Mouse (Mus musculus) forebrain, embryonic 15.5 days (tissue): Measurements from ENCODE around the gene Fkrp. TPM values are rescaled to one million over a fixed set of nuclear protein-coding genes. Genes with fewer than 3 reads are reported as not detected.

ENCODE experiments used
- ATAC-seq: fragments of 200-750 bp; cut with Nextera tagmentation; replicated peaks from 2 replicates; pipeline ENCODE4 v1.8.0; 2017; ENCODE audit warnings: mild to moderate bottlenecking, moderate TSS enrichment, moderate library complexity
- H3K27ac ChIP-seq: fragments of 300-500 bp; sonication (generic); replicated peaks from 2 replicates; pipeline ENCODE4 v1.5.1; 2015; ENCODE audit warnings: mild to moderate bottlenecking, inconsistent platforms
- H3K27me3 ChIP-seq: fragments of 300-500 bp; sonication (generic); 2 replicates; pipeline ENCODE4 v1.6.1; 2015; ENCODE audit warnings: inconsistent platforms
- H3K36me3 ChIP-seq: fragments of 300-500 bp; sonication (generic); 2 replicates; pipeline ENCODE4 v1.6.1; 2015; ENCODE audit warnings: mild to moderate bottlenecking, inconsistent platforms
- H3K4me1 ChIP-seq: fragments of 300-500 bp; sonication (generic); 2 replicates; pipeline ENCODE4 v1.6.1; 2015; ENCODE audit warnings: inconsistent platforms
- H3K4me2 ChIP-seq: fragments of 300-500 bp; sonication (generic); replicated peaks from 2 replicates; pipeline ENCODE4 v1.6.1; 2015; ENCODE audit warnings: mild to moderate bottlenecking, inconsistent platforms
- H3K4me3 ChIP-seq: fragments of 300-500 bp; sonication (generic); 2 replicates; pipeline ENCODE4 v1.5.1; 2015; ENCODE audit warnings: mild to moderate bottlenecking, inconsistent platforms
- H3K9ac ChIP-seq: fragments of 300-500 bp; sonication (generic); replicated peaks from 2 replicates; pipeline ENCODE4 v1.6.1; 2015; ENCODE audit warnings: mild to moderate bottlenecking, inconsistent platforms
- H3K9me3 ChIP-seq: fragments of 300-500 bp; sonication (generic); 2 replicates; pipeline ENCODE4 v1.6.1; 2016; ENCODE audit warnings: inconsistent platforms
- WGBS: fragments of 180-500 bp; shearing (Covaris S2); methylation state at CpG from one replicate; pipeline ENCODE4 v1.1.7; 2015; ENCODE audit warnings: mixed read lengths; 5-methylcytosine and 5-hydroxymethylcytosine counted together
- polyA plus RNA-seq: library from polyadenylated mRNA; unstranded; fragments of >200 nt; fragmentation: Nextera tagmentation; extraction: Ambion mirVana; gene quantifications from 2 replicates; pipeline ENCODE4 v1.2.1, GENCODE M21; 2015

The Fkrp gene
- polyA plus RNA-seq = 28.2 and 29.0 TPM in 2 replicates

GRCm38 (mm10) chr7:16816475-16817122 lies at the start of gene Fkrp:
Fkrp (minus strand) TSS chr7:16816732.
- peak; percentile 59 for ATAC-seq
- under 1% methylated on average over 55 of the region's 64 CpGs for WGBS
- Histone ChIP-seq H3K4me3 (peak within 1 kb of the TSS; percentile 76), H3K27me3 (0 out of 2 replicates have a peak, but pooled peaks cover 2% of the 10 kb centered on the region), H3K36me3 (no peaks in the 10 kb centered on the region), H3K9ac (peak within 1 kb of the TSS; percentile 95), H3K27ac (peak within 1 kb of the TSS; percentile 97), H3K4me2 (peak within 1 kb of the TSS; percentile 83), H3K9me3 (no peaks in the 10 kb centered on the region), H3K4me1 (peaks cover 56% of the 10 kb centered on the region)

DNA sequence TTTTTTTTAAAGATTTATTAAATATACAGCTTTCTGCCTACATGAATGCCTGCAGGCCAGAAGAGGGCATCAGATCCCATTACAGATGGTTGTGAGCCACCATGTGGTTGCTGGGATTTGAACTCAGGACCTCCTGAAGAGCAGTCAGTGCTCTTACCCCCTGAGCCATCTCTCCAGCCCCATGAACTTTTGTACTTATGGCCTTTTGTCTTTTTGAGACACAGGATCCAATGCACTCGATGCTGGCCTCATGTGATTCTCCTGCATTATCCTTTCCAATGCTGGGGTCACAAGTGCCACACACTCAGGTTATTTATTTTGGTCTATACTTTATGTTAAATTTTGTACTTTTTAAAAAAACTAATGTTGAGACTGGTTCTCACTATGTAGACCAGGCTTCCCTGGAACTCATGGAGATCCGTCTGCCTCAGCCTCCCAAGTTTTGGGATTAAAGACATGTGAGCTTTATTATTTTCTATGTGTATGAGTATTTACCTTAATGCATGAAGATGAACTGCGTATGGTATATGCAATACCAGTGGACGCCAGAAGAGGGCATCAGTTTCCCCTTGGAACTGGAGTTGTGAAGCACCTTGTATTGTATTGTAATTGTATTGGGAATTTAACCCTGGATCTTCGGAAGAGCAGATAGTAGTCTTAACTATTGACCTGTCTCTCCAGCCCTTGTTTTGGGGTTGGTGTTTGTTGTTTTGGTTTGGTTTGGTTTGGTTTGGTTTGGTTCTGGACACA lies 43.5 kb upstream of the Fkrp start:
- no peak overlapping the region for H3K27ac ChIP-seq
- no peak overlapping the region for H3K9ac ChIP-seq
- no peaks in the 10 kb centered on the region for H3K4me1 ChIP-seq
- no peaks in the 10 kb centered on the region for H3K9me3 ChIP-seq
- H3K4me2 ChIP-seq = no peak overlapping the region
- no peaks in the 10 kb centered on the region for H3K27me3 ChIP-seq
- no peak overlapping the region for H3K4me3 ChIP-seq
- no peak for ATAC-seq
- peaks cover 34% of the 10 kb centered on the region for H3K36me3 ChIP-seq
- WGBS = 28% methylated on average over 5 of the region's 5 CpGs

GRCm38 (mm10) chr7:16858336-16858735 lies 41.8 kb upstream of the Fkrp start:
- Histone ChIP-seq H3K9me3 (no peaks in the 10 kb centered on the region), H3K36me3 (peaks cover 27% of the 10 kb centered on the region), H3K27me3 (no peaks in the 10 kb centered on the region), H3K4me2 (no peak overlapping the region), H3K9ac (no peak overlapping the region), H3K27ac (no peak overlapping the region), H3K4me3 (no peak overlapping the region), H3K4me1 (no peaks in the 10 kb centered on the region)
- ATAC-seq = 0 out of 2 replicates have a peak, but pooled peaks have one; percentile 29
- WGBS = 16% methylated on average over 17 of the region's 17 CpGs

DNA sequence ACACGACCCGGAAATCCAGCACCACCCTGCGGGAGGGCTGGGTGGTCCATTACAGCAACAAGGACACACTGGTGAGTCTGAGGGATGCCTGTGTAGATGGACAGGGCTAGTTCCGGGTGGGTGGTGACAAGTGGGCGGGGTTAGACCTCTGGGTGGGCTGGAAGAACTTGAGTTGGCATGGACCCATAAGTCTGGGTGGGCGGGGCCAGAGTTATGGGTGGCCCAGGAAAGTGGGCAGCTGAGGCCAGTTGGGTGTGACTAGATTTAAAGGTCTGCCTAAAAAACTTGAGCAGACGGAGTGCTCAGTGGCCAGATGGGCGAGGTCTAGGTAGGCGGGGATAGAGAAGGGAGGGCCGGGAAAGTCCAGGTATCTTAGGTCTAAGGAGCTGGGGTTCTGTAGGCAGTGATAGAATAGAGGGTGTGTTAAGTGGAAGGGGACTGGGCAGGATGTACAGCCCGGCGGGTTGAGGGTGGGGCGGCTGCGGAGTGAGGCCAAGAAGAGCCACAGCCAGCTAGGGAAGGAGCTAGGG lies 36.8 kb upstream of the Fkrp start:
- Histone ChIP-seq H3K4me3 (no peak overlapping the region), H3K27me3 (no peaks in the 10 kb centered on the region), H3K9me3 (no peaks in the 10 kb centered on the region), H3K9ac (no peak overlapping the region), H3K27ac (no peak overlapping the region), H3K4me1 (peaks cover 3% of the 10 kb centered on the region; the same call in 1 of the 2 replicates), H3K4me2 (no peak overlapping the region), H3K36me3 (peaks cover 40% of the 10 kb centered on the region)
- 89% methylated on average over 14 of the region's 14 CpGs for WGBS
- no peak for ATAC-seq

DNA sequence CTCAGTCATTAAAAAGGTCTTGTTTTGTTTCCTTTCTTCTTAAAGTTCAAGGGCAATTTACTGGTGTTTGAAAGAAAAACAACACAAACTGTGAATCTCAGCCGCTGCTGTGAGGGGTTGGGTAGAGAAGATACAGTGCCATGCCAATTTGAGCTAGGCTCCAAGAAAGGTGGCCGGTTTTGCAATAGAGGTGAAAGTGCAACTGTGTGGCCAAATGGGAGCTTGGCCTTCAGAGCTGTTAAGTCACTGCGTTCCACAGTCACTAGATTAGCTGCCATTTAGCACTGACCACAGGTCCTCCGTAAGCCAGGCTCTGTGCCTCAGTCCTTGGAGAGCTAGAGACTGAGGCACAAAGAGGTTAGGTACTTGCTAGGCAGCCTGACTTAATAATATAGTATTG lies 35.1 kb upstream of the Fkrp start:
- Histone ChIP-seq H3K27me3 (no peaks in the 10 kb centered on the region), H3K4me3 (no peak overlapping the region), H3K9ac (no peak overlapping the region), H3K27ac (no peak overlapping the region), H3K36me3 (peaks cover 32% of the 10 kb centered on the region), H3K4me2 (no peak overlapping the region), H3K4me1 (peaks cover 3% of the 10 kb centered on the region; the same call in 1 of the 2 replicates), H3K9me3 (no peaks in the 10 kb centered on the region)
- ATAC-seq = no peak
- WGBS = 94% methylated on average over 4 of the region's 4 CpGs

GRCm38 (mm10) chr7:16848579-16848978 lies 32.0 kb upstream of the Fkrp start:
- Histone ChIP-seq H3K4me3 (no peak overlapping the region), H3K27me3 (no peaks in the 10 kb centered on the region), H3K27ac (no peak overlapping the region), H3K4me2 (no peak overlapping the region), H3K36me3 (peaks cover 18% of the 10 kb centered on the region; the same call in 1 of the 2 replicates), H3K4me1 (peaks cover 24% of the 10 kb centered on the region), H3K9ac (no peak overlapping the region), H3K9me3 (no peaks in the 10 kb centered on the region)
- 0 out of 2 replicates have a peak, but pooled peaks have one; percentile 14 for ATAC-seq
- 15% methylated on average over 17 of the region's 17 CpGs for WGBS

DNA sequence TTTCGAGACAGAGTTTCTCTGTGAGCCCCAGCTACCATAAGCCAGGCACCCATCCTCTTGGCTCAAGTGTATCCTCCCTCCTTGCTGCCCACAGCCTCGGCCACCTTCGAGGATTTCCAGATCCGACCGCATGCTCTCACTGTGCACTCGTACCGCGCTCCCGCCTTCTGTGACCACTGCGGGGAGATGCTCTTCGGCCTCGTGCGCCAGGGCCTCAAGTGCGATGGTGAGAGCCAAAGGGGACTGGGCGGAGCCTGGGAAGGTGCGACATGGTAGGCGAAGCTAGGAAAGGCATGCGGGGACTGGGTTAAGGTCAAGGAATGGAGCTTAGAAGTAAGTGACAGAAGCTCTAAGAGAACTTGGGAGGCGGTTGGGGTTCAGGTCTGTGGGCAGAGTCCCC lies 31.0 kb upstream of the Fkrp start:
- ATAC-seq = no peak
- H3K4me2 ChIP-seq = no peak overlapping the region
- no peaks in the 10 kb centered on the region for H3K27me3 ChIP-seq
- H3K27ac ChIP-seq = no peak overlapping the region
- H3K9me3 ChIP-seq = no peaks in the 10 kb centered on the region
- H3K4me1 ChIP-seq = peaks cover 30% of the 10 kb centered on the region
- no peak overlapping the region for H3K9ac ChIP-seq
- 86% methylated on average over 19 of the region's 19 CpGs for WGBS
- H3K4me3 ChIP-seq = no peak overlapping the region
- peaks cover 13% of the 10 kb centered on the region; the same call in 1 of the 2 replicates for H3K36me3 ChIP-seq

GRCm38 (mm10) chr7:16846775-16847174 lies 30.2 kb upstream of the Fkrp start:
- Histone ChIP-seq H3K4me1 (peaks cover 35% of the 10 kb centered on the region), H3K27ac (no peak overlapping the region), H3K4me2 (no peak overlapping the region), H3K27me3 (no peaks in the 10 kb centered on the region), H3K9me3 (no peaks in the 10 kb centered on the region), H3K9ac (no peak overlapping the region), H3K36me3 (peaks cover 11% of the 10 kb centered on the region; the same call in 1 of the 2 replicates), H3K4me3 (no peak overlapping the region)
- 95% methylated on average over 5 of the region's 5 CpGs for WGBS
- no peak for ATAC-seq

- Histone ChIP-seq H3K27me3 (no peaks in the 10 kb centered on the region), H3K27ac (no peak overlapping the region), H3K4me3 (no peak overlapping the region), H3K9me3 (no peaks in the 10 kb centered on the region), H3K36me3 (peaks cover 8% of the 10 kb centered on the region), H3K9ac (no peak overlapping the region), H3K4me2 (no peak overlapping the region), H3K4me1 (peaks cover 35% of the 10 kb centered on the region)
- ATAC-seq = no peak
- WGBS = 45% methylated on average over 10 of the region's 10 CpGs
Observed at GRCm38 (mm10) chr7:16845820-16846167, 29.3 kb upstream of the Fkrp start.

GRCm38 (mm10) chr7:16845072-16845819 lies 28.7 kb upstream of the Fkrp start:
- peaks cover 14% of the 10 kb centered on the region for H3K36me3 ChIP-seq
- H3K4me1 ChIP-seq = peaks cover 35% of the 10 kb centered on the region
- ATAC-seq = no peak
- H3K4me2 ChIP-seq = peak overlapping the region; percentile 99
- no peaks in the 10 kb centered on the region for H3K27me3 ChIP-seq
- 0 out of 2 replicates have a peak overlapping the region, but pooled peaks have one; percentile 19 for H3K9ac ChIP-seq
- WGBS = 41% methylated on average over 14 of the region's 14 CpGs
- peak overlapping the region; percentile 2; the same call in 1 of the 2 replicates for H3K4me3 ChIP-seq
- H3K9me3 ChIP-seq = no peaks in the 10 kb centered on the region
- 0 out of 2 replicates have a peak overlapping the region, but pooled peaks have one; percentile 22 for H3K27ac ChIP-seq

DNA sequence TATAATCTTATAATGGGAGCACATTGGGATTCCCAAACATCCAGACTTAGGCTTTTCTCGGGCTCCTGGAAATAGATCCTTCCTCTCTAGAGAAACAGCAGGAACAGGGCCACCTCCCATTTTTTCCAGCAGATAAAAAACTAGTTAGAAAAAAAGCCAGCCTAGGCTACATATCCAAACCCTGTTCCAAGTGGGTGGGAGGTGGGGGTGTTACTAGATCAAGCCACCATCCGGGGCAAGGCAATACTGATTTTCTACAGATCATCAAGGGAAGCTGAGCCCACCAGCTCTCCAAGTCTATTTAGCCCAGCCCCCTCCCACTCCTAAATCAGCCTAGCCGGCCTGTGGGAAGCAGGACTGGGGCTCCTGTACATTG lies 28.2 kb upstream of the Fkrp start:
- H3K36me3 ChIP-seq = peaks cover 14% of the 10 kb centered on the region
- H3K9me3 ChIP-seq = no peaks in the 10 kb centered on the region
- H3K4me2 ChIP-seq = peak overlapping the region; percentile 99
- H3K27ac ChIP-seq = 0 out of 2 replicates have a peak overlapping the region, but pooled peaks have one; percentile 22
- no peak for ATAC-seq
- H3K4me3 ChIP-seq = 0 out of 2 replicates have a peak overlapping the region, but pooled peaks have one; percentile 2
- peaks cover 35% of the 10 kb centered on the region for H3K4me1 ChIP-seq
- no peak overlapping the region for H3K9ac ChIP-seq
- H3K27me3 ChIP-seq = no peaks in the 10 kb centered on the region
- 72% methylated on average over 3 of the region's 3 CpGs for WGBS
